Mouse (Mus musculus) monocyte, adult 5-6 weeks (primary cell): Measurements from ENCODE around the gene Prpf40a. TPM values are rescaled to one million over a fixed set of nuclear protein-coding genes. Genes with fewer than 3 reads are reported as not detected.

ENCODE experiments used
- ATAC-seq: fragments of 153-309, 156-312 bp; replicated peaks from 2 replicates; pipeline ENCODE4 v1.8.0; 2017; ENCODE audit warnings: mild to moderate bottlenecking; ENCODE audit not compliant: low TSS enrichment, insufficient number of reproducible peaks, severe bottlenecking, poor library complexity, low FRiP score
- total RNA-seq: library from RNA; stranded (forward); fragments of 200-1000, 200-491, 200-594 nt; gene quantifications from 3 replicates; pipeline ENCODE4 v1.2.3, GENCODE M21; 2017

Prpf40a gene
- total RNA-seq, 1 experiment from 2014 or later, result 123 TPM

DNA sequence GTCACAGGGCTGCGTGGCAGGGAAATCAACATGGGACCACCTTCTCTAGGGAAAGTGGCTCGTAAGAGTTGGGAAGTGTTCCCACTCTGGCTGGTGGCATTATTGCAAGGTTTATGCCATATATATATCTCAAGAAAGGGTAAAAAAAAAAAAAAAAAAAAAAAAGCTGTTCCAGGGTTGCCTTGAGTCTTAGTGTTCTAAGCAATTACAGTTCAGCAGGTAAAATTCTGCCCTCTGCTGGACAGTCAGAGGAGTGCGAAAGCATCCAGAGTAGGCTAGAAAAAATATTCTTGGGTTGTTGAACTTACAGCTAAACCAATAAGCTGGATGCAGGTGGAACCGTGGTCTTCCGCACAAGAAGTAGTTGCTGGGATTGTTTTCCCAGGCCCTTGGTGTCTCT, 69.3 kb downstream of the Prpf40a start:
- no peak for ATAC-seq

DNA sequence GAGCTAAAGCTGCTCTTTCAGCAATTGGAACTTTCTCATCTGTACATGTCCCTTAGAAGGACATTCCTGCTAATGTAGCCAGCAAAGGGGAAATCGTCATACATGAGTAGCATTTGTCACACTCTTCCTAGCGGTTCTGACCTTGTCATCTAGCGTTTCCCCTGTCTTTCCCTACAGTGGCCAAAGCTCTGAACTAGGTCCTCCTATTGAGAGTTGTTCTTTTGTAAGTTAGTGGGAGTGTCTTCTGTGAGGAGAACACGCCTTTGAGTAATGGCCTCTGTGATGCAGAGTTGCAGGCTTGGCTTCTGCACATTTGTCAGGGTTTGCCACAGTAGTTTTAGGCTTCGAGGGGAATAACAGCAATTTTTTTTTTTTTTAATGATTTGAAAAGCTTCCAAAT, 82.5 kb downstream of the Prpf40a start:
- ATAC-seq, result no peak

GRCm38 (mm10) chr2:53106472-53106871, 84.6 kb downstream of the Prpf40a start:
- no peak for ATAC-seq

DNA sequence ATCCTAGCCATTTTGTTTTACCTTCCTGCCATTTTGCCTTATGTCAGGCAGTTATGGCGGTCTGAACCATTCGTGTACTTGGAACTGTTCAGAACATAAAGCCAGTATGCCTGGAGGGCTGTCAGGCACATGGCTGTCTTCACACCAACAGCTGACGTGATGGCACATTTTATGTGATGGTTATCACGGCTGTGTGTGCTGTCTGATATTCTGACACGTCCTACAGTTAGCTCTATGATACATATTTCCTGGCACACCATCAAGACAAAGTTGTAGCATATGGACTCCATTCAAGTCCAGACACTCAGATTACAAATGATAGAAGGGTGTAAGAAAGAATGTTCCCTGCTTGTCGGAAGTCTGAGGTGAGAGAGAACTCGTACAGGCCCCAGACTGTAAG, 85.0 kb downstream of the Prpf40a start:
- ATAC-seq, result no peak

- no peak for ATAC-seq
Measured at GRCm38 (mm10) chr2:53105408-53105807, 85.7 kb downstream of the Prpf40a start.

DNA sequence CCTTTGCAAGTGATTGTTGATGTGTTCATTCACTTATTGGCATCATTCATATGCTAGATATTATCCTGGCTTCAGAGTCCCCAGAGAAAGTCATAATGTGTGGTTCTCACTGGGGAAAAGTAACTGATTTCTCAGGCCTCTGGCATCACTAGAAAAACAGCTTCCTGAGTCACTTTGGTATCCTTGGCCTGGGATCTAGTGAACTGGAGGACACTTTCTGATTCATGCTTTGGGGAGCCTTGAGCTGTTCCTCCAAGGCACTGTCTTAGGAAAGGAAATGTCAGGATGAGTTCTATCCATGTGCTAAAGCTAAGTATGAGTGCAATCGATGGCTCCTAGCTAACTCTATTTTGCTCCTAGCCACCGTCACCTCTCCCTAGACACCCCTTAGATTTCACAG, 88.2 kb downstream of the Prpf40a start:
- ATAC-seq, result no peak

DNA sequence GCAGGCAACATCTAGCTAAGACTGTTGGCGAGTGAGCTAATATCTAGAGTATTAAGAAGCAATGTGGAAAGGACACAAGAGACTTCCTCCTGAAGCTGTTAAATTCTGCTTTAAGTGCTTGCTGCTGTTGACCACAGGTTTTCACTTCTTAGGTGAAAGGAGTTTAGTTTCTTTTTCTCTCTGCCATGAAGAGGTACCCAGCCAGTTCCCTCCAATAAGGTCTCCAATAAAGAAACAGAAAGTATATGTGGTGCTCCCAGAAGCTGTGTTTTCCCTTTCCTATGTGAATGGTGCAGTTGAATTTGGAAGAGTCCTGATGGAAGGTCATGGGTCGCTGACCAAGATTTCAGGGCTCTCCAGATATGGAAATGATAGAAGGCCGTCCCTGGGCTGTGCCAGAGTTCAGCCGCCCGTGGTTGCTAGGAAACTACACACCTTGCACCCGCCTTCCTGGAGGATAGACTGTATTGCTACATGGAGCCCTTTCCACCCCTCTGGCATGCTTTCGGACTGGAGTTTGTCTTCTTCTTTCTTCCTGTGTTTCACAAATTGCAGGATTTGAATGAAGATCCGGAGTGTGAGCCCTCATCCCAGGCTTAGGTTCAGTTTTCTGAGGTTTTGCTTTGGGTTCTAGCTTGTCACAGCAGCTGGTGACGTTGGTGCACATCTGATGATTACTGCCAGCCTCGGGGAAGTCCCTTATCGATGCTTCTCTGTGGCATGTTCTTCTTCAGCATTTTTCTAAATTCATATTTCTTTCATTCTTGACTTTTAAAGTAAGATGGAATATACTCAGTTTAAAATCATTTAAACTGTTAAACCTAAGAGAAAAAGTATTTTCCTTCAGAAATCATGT, 89.0 kb downstream of the Prpf40a start:
- no peak for ATAC-seq

GRCm38 (mm10) chr2:53100093-53100492, 91.0 kb downstream of the Prpf40a start:
- no peak for ATAC-seq

DNA sequence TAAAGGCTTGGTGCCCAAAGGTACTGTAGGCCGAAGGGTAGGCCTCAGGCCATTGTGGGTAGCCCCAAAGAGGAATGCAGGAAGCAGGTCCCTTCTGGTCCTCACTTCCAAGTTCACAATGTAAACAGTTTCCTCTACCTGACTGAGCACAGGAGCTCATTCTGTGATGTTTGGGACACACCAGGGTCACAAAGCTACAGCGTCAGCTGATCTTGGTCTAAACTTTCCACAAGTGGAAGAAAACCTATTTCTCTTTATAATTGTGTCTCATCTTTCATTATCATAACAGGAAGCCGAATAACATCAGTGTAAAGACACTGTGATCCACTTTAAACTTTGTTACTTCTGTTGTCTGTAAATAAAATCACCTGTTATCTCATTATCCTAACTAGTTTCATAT, 95.6 kb downstream of the Prpf40a start:
- no peak for ATAC-seq

DNA sequence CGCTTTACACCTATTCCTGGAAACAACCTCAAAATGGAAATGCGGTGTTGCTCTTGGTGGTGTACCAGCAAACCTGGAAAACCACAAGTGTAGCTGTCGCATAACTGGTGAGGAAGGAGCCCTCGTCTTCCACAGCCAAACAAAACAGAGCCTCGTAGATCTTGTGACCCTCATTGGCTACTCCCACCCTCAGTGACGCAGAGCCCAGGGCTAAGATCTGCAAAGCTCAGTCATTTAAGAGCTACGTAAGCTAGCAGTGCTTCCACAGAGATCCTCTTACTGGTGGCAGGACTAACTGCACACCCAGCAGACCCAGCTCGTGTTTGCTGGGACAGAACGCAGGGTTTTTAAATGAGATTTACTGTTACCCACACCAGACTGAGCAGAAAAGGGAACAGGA, 96.1 kb downstream of the Prpf40a start:
- no peak for ATAC-seq

- no peak for ATAC-seq
Measured at GRCm38 (mm10) chr2:53088744-53089143, 102.3 kb downstream of the Prpf40a start.

GRCm38 (mm10) chr2:53085617-53086202, 105.4 kb downstream of the Prpf40a start:
- ATAC-seq, result peak; percentile 63; the same call in 1 of the 2 replicates

Other genes with a start within 250 kb of the Prpf40a start
- gene Arl6ip6, start 442 bp upstream of the Prpf40a start, total RNA-seq, result 24.0 to 33.0 TPM (median 30.4 TPM) in 3 replicates